Mouse (Mus musculus) urinary bladder, adult 18-20 months (tissue): Measurements from ENCODE around the gene Selenon.

Experiments used
- DNase-seq, 2 experiments: peaks; one replicate each; pipeline ENCODE4 v3.0.0; 2022; ENCODE audit warnings: low spot score in 2 of 2, mixed read lengths in 2 of 2

Gene Selenon

GRCm38 (mm10) chr4:134578407-134578806, 26.4 kb upstream of the Selenon start:
- no peak for DNase-seq

- no peak for DNase-seq
Observed at GRCm38 (mm10) chr4:134577281-134577680, 25.3 kb upstream of the Selenon start.

GRCm38 (mm10) chr4:134575486-134575885, 23.5 kb upstream of the Selenon start:
- DNase-seq = no peak

GRCm38 (mm10) chr4:134572449-134573300, 20.7 kb upstream of the Selenon start:
- DNase-seq = no peak

- no peak for DNase-seq
Observed at GRCm38 (mm10) chr4:134570704-134571451, 18.9 kb upstream of the Selenon start.

- no peak for DNase-seq
Observed at GRCm38 (mm10) chr4:134569831-134570230, 17.9 kb upstream of the Selenon start.

- DNase-seq = no peak
Observed at GRCm38 (mm10) chr4:134569205-134569604, 17.2 kb upstream of the Selenon start.

GRCm38 (mm10) chr4:134567377-134568226, 15.6 kb upstream of the Selenon start:
- DNase-seq = no peak

GRCm38 (mm10) chr4:134564093-134564492, 12.1 kb upstream of the Selenon start:
- no peak for DNase-seq

GRCm38 (mm10) chr4:134563624-134564023, 11.7 kb upstream of the Selenon start:
- DNase-seq = no peak

- DNase-seq = no peak
Observed at GRCm38 (mm10) chr4:134562014-134562413, 10.0 kb upstream of the Selenon start.

- no peak for DNase-seq
Observed at GRCm38 (mm10) chr4:134560699-134561098, 8.7 kb upstream of the Selenon start.

- no peak for DNase-seq
Observed at GRCm38 (mm10) chr4:134559154-134559553, 7.2 kb upstream of the Selenon start.

GRCm38 (mm10) chr4:134558570-134559113, 6.7 kb upstream of the Selenon start:
- DNase-seq = no peak

- DNase-seq = no peak
Observed at GRCm38 (mm10) chr4:134557626-134558249, 5.8 kb upstream of the Selenon start.

- no peak for DNase-seq
Observed at GRCm38 (mm10) chr4:134555956-134556580, 4.1 kb upstream of the Selenon start.

- DNase-seq = no peak
Observed at GRCm38 (mm10) chr4:134553631-134554030, 1.7 kb upstream of the Selenon start.

GRCm38 (mm10) chr4:134549899-134550298, 2.1 kb downstream of the Selenon start:
- no peak for DNase-seq

- DNase-seq = no peak
Observed at GRCm38 (mm10) chr4:134548169-134548938, 3.6 kb downstream of the Selenon start.
